Mouse (Mus musculus) heart, postnatal 0 days (tissue): Measurements from ENCODE around the gene 1700030K09Rik. TPM values are rescaled to one million over a fixed set of nuclear protein-coding genes. Genes with fewer than 3 reads are reported as not detected.

ENCODE experiments used
- ATAC-seq: fragments of 200-750 bp; cut with Nextera tagmentation; 2 replicates; pipeline ENCODE4 v1.8.0; 2017; ENCODE audit warnings: low read depth, moderate number of reproducible peaks, moderate library complexity; ENCODE audit not compliant: insufficient read depth
- DNase-seq: peaks from one replicate; pipeline ENCODE4 v3.0.0-alpha.2; 2016; ENCODE audit warnings: low spot score
- H3K27ac ChIP-seq: fragments of 300-500 bp; sonication (generic); 2 replicates; pipeline ENCODE4 v1.5.1; 2014; ENCODE audit warnings: low read depth, mild to moderate bottlenecking
- H3K27me3 ChIP-seq: fragments of 300-500 bp; sonication (generic); 2 replicates; pipeline ENCODE4 v1.6.1; 2014; ENCODE audit warnings: low read length, mixed read lengths; ENCODE audit not compliant: control insufficient read depth, insufficient read depth
- H3K36me3 ChIP-seq: fragments of 300-500 bp; sonication (generic); replicated peaks from 2 replicates; pipeline ENCODE4 v1.6.1; 2014; ENCODE audit warnings: low read length, mixed read lengths; ENCODE audit not compliant: control insufficient read depth, insufficient read depth
- H3K4me1 ChIP-seq: fragments of 300-500 bp; sonication (generic); 2 replicates; pipeline ENCODE4 v1.6.1; 2014; ENCODE audit warnings: antibody characterized with exemption; ENCODE audit not compliant: control insufficient read depth, insufficient read depth
- H3K4me2 ChIP-seq: fragments of 300-500 bp; sonication (generic); 2 replicates; pipeline ENCODE4 v1.6.1; 2014; ENCODE audit warnings: low read depth, mild to moderate bottlenecking, low read length, moderate library complexity
- H3K4me3 ChIP-seq: fragments of 300-500 bp; sonication (generic); 2 replicates; pipeline ENCODE4 v1.5.1; 2014; ENCODE audit warnings: low read depth, low read length
- H3K9ac ChIP-seq: fragments of 300-500 bp; sonication (generic); replicated peaks from 2 replicates; pipeline ENCODE4 v1.6.1; 2014; ENCODE audit warnings: low read depth, low read length, mixed read lengths
- H3K9me3 ChIP-seq: fragments of 300-500 bp; sonication (generic); replicated peaks from 2 replicates; pipeline ENCODE4 v1.6.1; 2016; ENCODE audit warnings: low read length; ENCODE audit not compliant: control insufficient read depth
- CTCF ChIP-seq: IDR thresholded peaks from 2 replicates; pipeline ENCODE4 v1.5.1; 2016; ENCODE audit warnings: antibody characterized with exemption, control low read depth, low read depth
- EP300 ChIP-seq: IDR thresholded peaks from 2 replicates; pipeline ENCODE4 v1.6.1; 2016; ENCODE audit warnings: antibody characterized with exemption, low read depth
- WGBS: fragments of 180-500 bp; shearing (Covaris S2); extraction: QIAGEN DNeasy Blood & Tissue Kit; methylation state at CpG from one replicate; pipeline ENCODE4 v1.1.7; 2014; 5-methylcytosine and 5-hydroxymethylcytosine counted together
- polyA plus RNA-seq: library from polyadenylated mRNA; unstranded; fragments of >200 nt; fragmentation: Nextera tagmentation; extraction: Ambion mirVana; gene quantifications from 2 replicates; pipeline ENCODE4 v1.2.1, GENCODE M21; 2015
- total RNA-seq: library from RNA; depleted of rRNA; stranded (reverse); fragments of >200 nt; gene quantifications from 2 replicates; pipeline ENCODE4 v1.2.3, GENCODE M21; 2014; ENCODE audit warnings: low replicate concordance; rRNA removed

Gene 1700030K09Rik
- 2.7 and 10.8 TPM in 2 replicates for total RNA-seq
- 5.7 and 5.9 TPM in 2 replicates for polyA plus RNA-seq

DNA sequence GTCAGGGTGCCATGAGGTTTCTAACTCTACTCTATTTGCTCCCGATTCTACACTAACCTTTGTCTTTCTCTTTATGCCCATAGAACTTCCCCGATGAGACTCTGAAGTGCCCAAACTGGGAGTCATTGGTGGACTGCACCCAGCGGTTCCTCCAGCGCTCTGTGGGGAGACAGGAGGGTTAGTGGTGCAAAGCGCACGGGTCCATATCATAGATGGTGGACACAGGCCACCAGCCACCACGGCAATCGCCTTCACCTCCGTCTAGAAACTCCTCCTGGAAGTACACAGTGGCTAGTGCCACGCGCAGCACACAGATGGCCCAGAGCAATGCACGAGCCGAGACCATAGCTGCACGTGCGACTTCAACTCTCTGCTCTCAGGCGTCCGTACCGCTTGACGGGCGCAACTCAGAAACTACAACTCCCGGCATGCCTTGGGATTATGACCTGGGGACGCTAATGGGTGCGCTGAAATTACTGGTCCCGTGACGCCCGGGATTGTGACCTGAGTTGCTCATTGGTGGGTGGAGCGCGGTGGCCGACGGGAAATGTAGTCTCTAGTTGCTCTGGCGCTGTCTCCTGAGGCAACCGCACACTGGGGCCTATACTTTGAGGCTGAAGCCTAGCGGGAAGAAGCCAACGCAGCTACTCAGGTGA lies at the start of gene 1700030K09Rik, which contains the start of gene Calr3:
Gene 1700030K09Rik (plus strand): TSS at position 543 of the 656 bp plus-strand sequence.
Gene Calr3 (minus strand): TSS at position 533 of the 656 bp plus-strand sequence.
- Histone ChIP-seq H3K36me3 (no peaks in the 10 kb centered on the region; the same call in 1 of the 2 replicates), H3K9me3 (no peaks in the 10 kb centered on the region), H3K27ac (0 out of 2 replicates have a peak within 1 kb of the TSS, but pooled peaks have one; percentile 7), H3K4me1 (peaks cover 5% of the 10 kb centered on the region), H3K27me3 (no peaks in the 10 kb centered on the region), H3K9ac (peak within 1 kb of the TSS; percentile 38), H3K4me2 (peak within 1 kb of the TSS; percentile 63), H3K4me3 (peak within 1 kb of the TSS; percentile 42)
- DNase-seq, result peak; percentile 100
- WGBS, result 3% methylated on average over 34 of the region's 34 CpGs
- TF ChIP-seq EP300 (no peak), CTCF (no peak)
- peak; percentile 100 for ATAC-seq

DNA sequence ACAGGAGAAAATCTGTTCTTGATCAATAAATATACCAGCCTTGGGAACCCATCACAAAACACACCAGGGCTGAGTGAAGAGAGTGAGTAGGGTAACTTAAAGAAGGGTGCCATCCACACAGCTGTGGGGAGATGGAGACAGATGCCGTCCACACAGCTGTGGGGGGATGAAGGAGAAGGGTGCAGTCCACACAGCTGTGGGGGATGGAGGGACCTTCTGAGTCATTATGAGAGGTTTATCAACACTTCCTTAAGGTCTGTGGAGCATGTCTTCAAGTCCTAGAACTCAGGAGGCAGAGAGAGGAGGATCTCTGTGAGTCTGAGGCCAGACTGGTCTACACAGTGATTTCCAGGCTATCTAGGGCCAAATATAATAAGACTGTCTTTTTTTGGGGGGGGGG lies 42.3 kb upstream of the 1700030K09Rik start:
- H3K27ac ChIP-seq, result no peak overlapping the region
- 65% methylated on average over 1 of the region's 1 CpGs for WGBS
- no peaks in the 10 kb centered on the region for H3K27me3 ChIP-seq
- no peak for DNase-seq
- H3K9ac ChIP-seq, result no peak overlapping the region
- no peak for ATAC-seq
- H3K36me3 ChIP-seq, result peaks cover 36% of the 10 kb centered on the region
- H3K4me1 ChIP-seq, result peaks cover 13% of the 10 kb centered on the region
- no peaks in the 10 kb centered on the region for H3K9me3 ChIP-seq
- TF ChIP-seq EP300, result no peak
- TF ChIP-seq CTCF, result no peak
- H3K4me3 ChIP-seq, result no peak overlapping the region
- H3K4me2 ChIP-seq, result no peak overlapping the region

DNA sequence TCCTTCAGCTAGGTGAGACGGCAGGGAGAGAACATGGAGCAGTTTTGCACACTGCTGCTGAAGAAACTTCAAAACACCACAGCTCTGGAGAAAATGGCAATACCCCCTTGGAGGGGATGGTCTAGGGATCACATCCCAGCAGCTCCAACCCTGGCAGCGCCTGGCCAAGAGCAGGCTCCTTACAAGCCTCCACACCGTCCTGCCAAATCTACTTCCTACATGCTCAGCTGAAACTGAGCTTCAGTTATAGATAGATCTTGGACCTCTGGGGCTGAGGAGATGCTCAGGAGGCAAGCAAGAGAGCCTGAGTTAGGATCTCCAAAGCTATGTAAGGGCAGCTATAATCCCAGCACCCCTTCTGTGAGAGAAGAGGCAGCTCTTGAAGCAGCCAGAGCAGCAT lies 40.7 kb upstream of the 1700030K09Rik start:
- TF ChIP-seq EP300 (no peak), CTCF (no peak)
- H3K27me3 ChIP-seq, result no peaks in the 10 kb centered on the region
- no peak for ATAC-seq
- H3K9ac ChIP-seq, result no peak overlapping the region
- peaks cover 20% of the 10 kb centered on the region for H3K36me3 ChIP-seq
- DNase-seq, result no peak
- WGBS, result 79% methylated on average over 3 of the region's 3 CpGs
- H3K27ac ChIP-seq, result no peak overlapping the region
- H3K4me3 ChIP-seq, result no peak overlapping the region
- H3K4me1 ChIP-seq, result peaks cover 13% of the 10 kb centered on the region
- H3K9me3 ChIP-seq, result no peaks in the 10 kb centered on the region
- H3K4me2 ChIP-seq, result no peak overlapping the region

DNA sequence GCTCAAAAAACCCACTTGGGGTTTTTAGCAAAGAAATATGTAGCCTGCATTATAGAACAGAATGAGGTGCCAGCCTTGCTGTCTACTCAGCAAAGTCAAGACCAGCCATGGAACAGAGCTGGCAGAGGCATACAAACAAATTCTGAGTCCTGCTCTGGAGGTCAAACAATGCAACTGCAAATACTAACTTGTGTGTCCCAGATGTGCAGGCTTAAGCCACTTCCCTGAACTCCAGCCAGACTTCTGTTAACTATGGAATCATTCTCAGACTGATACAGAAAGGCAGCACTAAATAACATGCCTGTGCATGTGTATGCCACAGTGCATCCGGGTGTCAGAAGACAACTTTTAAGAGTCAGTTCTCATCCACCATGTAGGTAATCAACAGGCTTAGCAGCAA lies 35.8 kb upstream of the 1700030K09Rik start:
- ATAC-seq, result no peak
- DNase-seq, result no peak
- no peak overlapping the region for H3K4me2 ChIP-seq

DNA sequence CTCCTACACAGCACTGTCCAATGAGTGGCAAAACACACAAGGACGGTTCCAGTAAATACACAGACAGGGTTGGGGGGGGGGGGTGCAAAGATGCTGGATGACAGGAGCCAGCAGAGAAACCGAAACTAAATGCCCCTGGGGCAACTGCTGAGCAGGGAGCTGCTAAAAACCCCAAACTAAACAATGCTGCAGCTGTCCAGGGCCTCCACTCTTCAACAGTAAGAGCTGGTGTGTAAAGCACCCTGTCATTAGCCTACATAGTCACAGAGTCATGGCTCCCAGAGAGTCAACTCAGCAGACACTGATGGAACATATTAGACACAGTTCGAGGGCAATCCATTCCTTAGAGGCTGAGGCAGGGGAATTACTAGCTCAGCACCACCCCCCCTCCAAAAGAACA lies 34.2 kb upstream of the 1700030K09Rik start:
- no peaks in the 10 kb centered on the region for H3K36me3 ChIP-seq
- DNase-seq (no peak), ATAC-seq (no peak)
- H3K4me1 ChIP-seq, result peaks cover 7% of the 10 kb centered on the region
- no peaks in the 10 kb centered on the region for H3K9me3 ChIP-seq
- H3K4me2 ChIP-seq, result no peak overlapping the region
- WGBS, result 62% methylated on average over 3 of the region's 3 CpGs
- TF ChIP-seq EP300, result no peak
- TF ChIP-seq CTCF, result no peak
- H3K27me3 ChIP-seq, result no peaks in the 10 kb centered on the region
- no peak overlapping the region for H3K9ac ChIP-seq
- H3K4me3 ChIP-seq, result no peak overlapping the region
- H3K27ac ChIP-seq, result no peak overlapping the region

More for the DNA sequence above, 35.8 kb upstream of the 1700030K09Rik start:
- H3K9me3 ChIP-seq, result no peaks in the 10 kb centered on the region
- WGBS, result 76% methylated on average over 1 of the region's 1 CpGs
- no peaks in the 10 kb centered on the region for H3K27me3 ChIP-seq
- H3K9ac ChIP-seq, result no peak overlapping the region
- TF ChIP-seq EP300, result no peak
- TF ChIP-seq CTCF, result no peak
- H3K27ac ChIP-seq, result no peak overlapping the region
- H3K36me3 ChIP-seq, result no peaks in the 10 kb centered on the region
- no peaks in the 10 kb centered on the region; the same call in 1 of the 2 replicates for H3K4me1 ChIP-seq
- no peak overlapping the region for H3K4me3 ChIP-seq
